23 mouse cellular contexts compared by ENCODE assay signal in genomic region chrX:21389992-21390391, GRCm38 (mm10).
"Had no signal": no experiment of that assay in that cellular context is flagged by ENCODE, and none has a peak within 500 bp of the region (broad histone marks: within the 10 kb centered on the region; RNA-seq: fewer than 3 reads in every experiment).

No protein-coding gene starts in this region.

- H3K4me2 ChIP-seq: heart, embryonic 11.5 days; heart, embryonic 13.5 days; heart, embryonic 15.5 days; hindbrain, embryonic 13.5 days; hindbrain, embryonic 15.5 days; kidney, embryonic 15.5 days; limb, embryonic 13.5 days; limb, embryonic 15.5 days; liver, embryonic 12.5 days had no signal

- DNase-seq: gastrocnemius, adult 2 months; gastrocnemius, postnatal 10 days; gastrocnemius, postnatal 25 days; heart, adult 18-20 months; heart, postnatal 14 days; heart, postnatal 36 days; kidney, adult 11 months; kidney, adult 2 months; kidney, adult 9 months; kidney, postnatal 10 days; kidney, postnatal 25 days; layer of hippocampus, postnatal 36 days had no signal

- H3K9ac ChIP-seq: heart, embryonic 13.5 days; heart, embryonic 15.5 days; hindbrain, embryonic 13.5 days; hindbrain, embryonic 15.5 days; kidney, embryonic 15.5 days; limb, embryonic 13.5 days; limb, embryonic 15.5 days; liver, embryonic 12.5 days; liver, embryonic 14.5 days had no signal

- ATAC-seq: hindbrain, postnatal 0 days; liver, embryonic 12.5 days had no signal

- H3K27ac ChIP-seq: gastrocnemius, adult 2 months; heart, embryonic 13.5 days; heart, embryonic 15.5 days; hindbrain, embryonic 13.5 days; hindbrain, embryonic 15.5 days; hindbrain, postnatal 0 days; kidney, embryonic 15.5 days; limb, embryonic 13.5 days; limb, embryonic 15.5 days; liver, embryonic 12.5 days; liver, embryonic 14.5 days had no signal

- H3K36me3 ChIP-seq: heart, embryonic 13.5 days; heart, embryonic 15.5 days; hindbrain, embryonic 13.5 days; hindbrain, embryonic 15.5 days; kidney, embryonic 15.5 days; limb, embryonic 13.5 days; limb, embryonic 15.5 days; liver, embryonic 12.5 days had no signal

- H3K9me3 ChIP-seq: heart, embryonic 13.5 days; heart, embryonic 15.5 days; hindbrain, embryonic 13.5 days; hindbrain, embryonic 15.5 days; kidney, embryonic 15.5 days; limb, embryonic 13.5 days; limb, embryonic 15.5 days; liver, embryonic 12.5 days had no signal

- H3K4me3 ChIP-seq: gastrocnemius, adult 2 months; heart, embryonic 13.5 days; heart, embryonic 15.5 days; hindbrain, embryonic 13.5 days; hindbrain, embryonic 15.5 days; kidney, embryonic 15.5 days; limb, embryonic 13.5 days; limb, embryonic 15.5 days; liver, embryonic 12.5 days had no signal

- H3K27me3 ChIP-seq: heart, embryonic 13.5 days; heart, embryonic 15.5 days; hindbrain, embryonic 13.5 days; hindbrain, embryonic 15.5 days; kidney, embryonic 15.5 days; limb, embryonic 13.5 days; limb, embryonic 15.5 days; liver, embryonic 12.5 days had no signal

- H3K4me1 ChIP-seq: heart, embryonic 13.5 days; heart, embryonic 15.5 days; hindbrain, embryonic 13.5 days; hindbrain, embryonic 15.5 days; kidney, embryonic 15.5 days; limb, embryonic 13.5 days; limb, embryonic 15.5 days; liver, embryonic 12.5 days had no signal
